Mouse (Mus musculus) bone marrow, adult 2 months (tissue): Measurements from ENCODE around the gene Itpkc.
A peak's percentile ranks its signal among the peaks of the same experiment; 100 is the strongest.

Experiments used
- CTCF ChIP-seq: fragments of 200-500 bp; IDR thresholded peaks from 2 replicates; pipeline ENCODE4 v1.5.1; 2011; ENCODE audit warnings: low read length, control low read depth; ENCODE audit not compliant: control insufficient read depth, insufficient read depth
- POLR2A ChIP-seq: fragments of 200-500 bp; IDR thresholded peaks from 2 replicates; pipeline ENCODE4 v1.6.1; 2011; ENCODE audit warnings: low read depth, mild to moderate bottlenecking, control low read depth, low read length, borderline replicate concordance; ENCODE audit not compliant: control insufficient read depth

- no peak for TF ChIP-seq CTCF
- peak; percentile 90; the same call in 1 of the 2 replicates for TF ChIP-seq POLR2A
Observed at GRCm38 (mm10) chr7:27228281-27228821, at the start of gene Itpkc.
